Mouse (Mus musculus): Measurements from ENCODE around the gene Gpr176. TPM values are rescaled to one million over a fixed set of nuclear protein-coding genes. Genes with fewer than 3 reads are reported as not detected.

Gene Gpr176
- total and polyA plus RNA-seq, 3 experiments, result not detected

- Histone ChIP-seq H3K4me1 (ENCODE audit: control insufficient read depth in 1 of 2, insufficient read depth in 2 of 2, low read length in 2 of 2) (no peaks in the 10 kb centered on the region), H3K4me3 (ENCODE audit: control insufficient read depth in 1 of 2, insufficient read depth in 1 of 2, low read depth in 2 of 2, low read length in 2 of 2) (no peak overlapping the region), H3K27me3 (ENCODE audit: control insufficient read depth in 1 of 2, insufficient read depth in 2 of 2, low read length in 2 of 2) (no peaks in the 10 kb centered on the region), H3K9ac (ENCODE audit: control insufficient read depth, low read depth, low read length, poor library complexity, severe bottlenecking) (no peak overlapping the region), H3K36me3 (ENCODE audit: control insufficient read depth in 1 of 2, insufficient read depth in 2 of 2, low read length in 2 of 2) (no peaks in the 10 kb centered on the region), H3K27ac (ENCODE audit: control insufficient read depth, low read depth, low read length) (no peak overlapping the region), H3K79me2 (ENCODE audit: control insufficient read depth, insufficient read depth, low read length, poor library complexity) (no peaks in the 10 kb centered on the region), H3K9me3 (replicated peaks; ENCODE audit: insufficient read depth, low read length) (no peaks in the 10 kb centered on the region)
- TF ChIP-seq JUND (IDR thresholded peaks at IDR 0.05; ENCODE audit: low read depth, low read length) (no peak), RAD21 (IDR thresholded peaks at IDR 0.05; ENCODE audit: low read depth, low read length) (no peak), USF1 (IDR thresholded peaks at IDR 0.05; ENCODE audit: low read depth, low read length) (no peak), MAFK (IDR thresholded peaks at IDR 0.05; ENCODE audit: borderline replicate concordance, low read depth, low read length) (no peak), CHD1 (IDR thresholded peaks at IDR 0.05; ENCODE audit: low read depth, low read length) (no peak), MAZ (IDR thresholded peaks at IDR 0.05; ENCODE audit: low read depth, low read length) (no peak)
- DNase-seq (ENCODE audit: low read depth, low spot score), result no peak
Measured at GRCm38 (mm10) chr2:118230544-118230943, 142.7 kb downstream of the Gpr176 start.

GRCm38 (mm10) chr2:118228486-118229079 lies 144.6 kb downstream of the Gpr176 start:
- Histone ChIP-seq H3K4me1 (ENCODE audit: control insufficient read depth in 1 of 2, insufficient read depth in 2 of 2, low read length in 2 of 2) (no peaks in the 10 kb centered on the region), H3K9ac (ENCODE audit: control insufficient read depth, low read depth, low read length, poor library complexity, severe bottlenecking) (no peak overlapping the region), H3K4me3 (ENCODE audit: control insufficient read depth in 1 of 2, insufficient read depth in 1 of 2, low read depth in 2 of 2, low read length in 2 of 2) (no peak overlapping the region), H3K27me3 (ENCODE audit: control insufficient read depth in 1 of 2, insufficient read depth in 2 of 2, low read length in 2 of 2) (peaks cover 0 to 2% of the 10 kb centered on the region in 2 experiments; a peak in 1 of 4 replicates), H3K9me3 (replicated peaks; ENCODE audit: insufficient read depth, low read length) (no peaks in the 10 kb centered on the region), H3K27ac (ENCODE audit: control insufficient read depth, low read depth, low read length) (no peak overlapping the region), H3K36me3 (ENCODE audit: control insufficient read depth in 1 of 2, insufficient read depth in 2 of 2, low read length in 2 of 2) (no peaks in the 10 kb centered on the region), H3K79me2 (ENCODE audit: control insufficient read depth, insufficient read depth, low read length, poor library complexity) (no peaks in the 10 kb centered on the region)
- TF ChIP-seq KAT2A (conservative IDR thresholded peaks at IDR 0.05; ENCODE audit: low read depth, low read length) (no peak), GABPA (IDR thresholded peaks at IDR 0.05; ENCODE audit: low read depth, low read length) (no peak), USF2 (IDR thresholded peaks at IDR 0.05; ENCODE audit: borderline replicate concordance in 1 of 2, insufficient read depth in 1 of 2, low read depth in 1 of 2, low read length in 2 of 2) (no peak), MXI1 (IDR thresholded peaks at IDR 0.05; ENCODE audit: low read depth, low read length) (no peak), TAL1 (IDR thresholded peaks at IDR 0.05; ENCODE audit: low read length) (no peak), MYC (IDR thresholded peaks at IDR 0.05; ENCODE audit: low read depth, low read length) (no peak), CHD1 (IDR thresholded peaks at IDR 0.05; ENCODE audit: low read depth, low read length) (no peak), MYB (IDR thresholded peaks at IDR 0.05; ENCODE audit: low read depth, low read length) (no peak), GATA1 (IDR thresholded peaks at IDR 0.05; ENCODE audit: low read depth, low read length) (no peak), SIN3A (IDR thresholded peaks at IDR 0.05; ENCODE audit: low read length) (no peak), MAZ (IDR thresholded peaks at IDR 0.05; ENCODE audit: low read depth, low read length) (no peak), CTCF (IDR thresholded peaks at IDR 0.05 in 2 of 3, conservative IDR thresholded peaks at IDR 0.05 in 1 of 3; ENCODE audit: control insufficient read depth in 1 of 3, insufficient read depth in 1 of 3, low read depth in 2 of 3, low read length in 3 of 3, poor library complexity in 1 of 3, severe bottlenecking in 1 of 3) (no peak), POLR2A (IDR thresholded peaks at IDR 0.05; ENCODE audit: control insufficient read depth in 1 of 2, insufficient read depth in 1 of 2, low read depth in 1 of 2, low read length in 2 of 2, poor library complexity in 1 of 2) (no peak)
- no peak for DNase-seq (ENCODE audit: low read depth, low spot score)

Other genes starting within 250 kb of the Gpr176 start
- not detected in 2 replicates for gene Fsip1, start 116.5 kb downstream of the Gpr176 start, total RNA-seq (2012; rRNA removed)
- not detected for gene Fsip1, start 116.5 kb downstream of the Gpr176 start, polyA plus RNA-seq (2012; ENCODE audit: insufficient read depth in 1 of 2, insufficient read length in 2 of 2, low read depth in 1 of 2, low replicate concordance in 2 of 2, missing spikeins in 1 of 2)
- 11.5 and 13.2 TPM in 2 replicates for gene Eif2ak4, start 15.2 kb upstream of the Gpr176 start, total RNA-seq (2012; rRNA removed)
- 10 to 100 TPM in 1 of 2 experiments, not detected in 1; 15.5 TPM for gene Eif2ak4, start 15.2 kb upstream of the Gpr176 start, polyA plus RNA-seq (2012; ENCODE audit: insufficient read depth in 1 of 2, insufficient read length in 2 of 2, low read depth in 1 of 2, low replicate concordance in 2 of 2, missing spikeins in 1 of 2)
- gene Srp14, start 106.3 kb upstream of the Gpr176 start, total RNA-seq (2012; rRNA removed), result 231 and 235 TPM in 2 replicates
- 100 to 1,000 TPM in 1 of 2 experiments, not detected in 1; 272 TPM for gene Srp14, start 106.3 kb upstream of the Gpr176 start, polyA plus RNA-seq (2012; ENCODE audit: insufficient read depth in 1 of 2, insufficient read length in 2 of 2, low read depth in 1 of 2, low replicate concordance in 2 of 2, missing spikeins in 1 of 2)
- 0.39 TPM in 2 replicates for gene Bmf, start 176.3 kb upstream of the Gpr176 start, total RNA-seq (2012; rRNA removed)
- under 1 TPM in 1 of 2 experiments, not detected in 1; 0.50 TPM for gene Bmf, start 176.3 kb upstream of the Gpr176 start, polyA plus RNA-seq (2012; ENCODE audit: insufficient read depth in 1 of 2, insufficient read length in 2 of 2, low read depth in 1 of 2, low replicate concordance in 2 of 2, missing spikeins in 1 of 2)
- gene Bub1b, start 224.8 kb upstream of the Gpr176 start, total RNA-seq (2012; rRNA removed), result 87.5 and 118 TPM in 2 replicates
- 100 to 1,000 TPM in 1 of 2 experiments, not detected in 1; 120 TPM for gene Bub1b, start 224.8 kb upstream of the Gpr176 start, polyA plus RNA-seq (2012; ENCODE audit: insufficient read depth in 1 of 2, insufficient read length in 2 of 2, low read depth in 1 of 2, low replicate concordance in 2 of 2, missing spikeins in 1 of 2)